Mouse (Mus musculus) lung, embryonic 14.5 days (tissue): ENCODE results near the gene Ncam2. TPM values are rescaled to one million over a fixed set of nuclear protein-coding genes. Genes with fewer than 3 reads are reported as not detected.
A peak's percentile ranks its signal among the peaks of the same experiment; 100 is the strongest.

Experiments
- ATAC-seq: fragments of 200-750 bp; cut with Nextera tagmentation; 2 replicates; pipeline ENCODE4 v1.8.0; 2017; ENCODE audit warnings: mild to moderate bottlenecking, moderate TSS enrichment, moderate library complexity; ENCODE audit not compliant: insufficient read depth
- DNase-seq: peaks from one replicate; pipeline ENCODE4 v3.0.0-alpha.2; 2015
- H3K27ac ChIP-seq: fragments of 300-500 bp; sonication (generic); 2 replicates; pipeline ENCODE4 v1.5.1; 2014; ENCODE audit warnings: low read depth, mild to moderate bottlenecking, moderate library complexity
- H3K27me3 ChIP-seq: fragments of 300-500 bp; sonication (generic); 2 replicates; pipeline ENCODE4 v1.6.1; 2014; ENCODE audit warnings: low read length, control low read depth; ENCODE audit not compliant: insufficient read depth
- H3K36me3 ChIP-seq: fragments of 300-500 bp; sonication (generic); 2 replicates; pipeline ENCODE4 v1.6.1; 2014; ENCODE audit warnings: control low read depth; ENCODE audit not compliant: insufficient read depth
- H3K4me1 ChIP-seq: fragments of 300-500 bp; sonication (generic); 2 replicates; pipeline ENCODE4 v1.6.1; 2014; ENCODE audit warnings: antibody characterized with exemption, control low read depth; ENCODE audit not compliant: insufficient read depth
- H3K4me2 ChIP-seq: fragments of 300-500 bp; sonication (generic); 2 replicates; pipeline ENCODE4 v1.6.1; 2014; ENCODE audit warnings: mild to moderate bottlenecking
- H3K4me3 ChIP-seq: fragments of 300-500 bp; sonication (generic); 2 replicates; pipeline ENCODE4 v1.5.1; 2014; ENCODE audit warnings: low read depth, low read length
- H3K9ac ChIP-seq: fragments of 300-500 bp; sonication (generic); 2 replicates; pipeline ENCODE4 v1.6.1; 2014
- H3K9me3 ChIP-seq: fragments of 300-500 bp; sonication (generic); 2 replicates; pipeline ENCODE4 v1.6.1; 2016; ENCODE audit warnings: low read depth, low read length, control low read depth
- CTCF ChIP-seq: IDR thresholded peaks from 2 replicates; pipeline ENCODE4 v1.5.1; 2016; ENCODE audit warnings: antibody characterized with exemption, low read depth
- WGBS: fragments of 180-500 bp; shearing (Covaris S2); extraction: QIAGEN DNeasy Blood & Tissue Kit; methylation state at CpG from one replicate; pipeline ENCODE4 v1.1.7; 2014; 5-methylcytosine and 5-hydroxymethylcytosine counted together
- polyA plus RNA-seq: library from polyadenylated mRNA; unstranded; fragments of >200 nt; fragmentation: Nextera tagmentation; extraction: Ambion mirVana; gene quantifications from 2 replicates; pipeline ENCODE4 v1.2.1, GENCODE M21; 2014

The Ncam2 gene
- polyA plus RNA-seq, 1 experiment from 2014 or later: 0.07 TPM

DNA sequence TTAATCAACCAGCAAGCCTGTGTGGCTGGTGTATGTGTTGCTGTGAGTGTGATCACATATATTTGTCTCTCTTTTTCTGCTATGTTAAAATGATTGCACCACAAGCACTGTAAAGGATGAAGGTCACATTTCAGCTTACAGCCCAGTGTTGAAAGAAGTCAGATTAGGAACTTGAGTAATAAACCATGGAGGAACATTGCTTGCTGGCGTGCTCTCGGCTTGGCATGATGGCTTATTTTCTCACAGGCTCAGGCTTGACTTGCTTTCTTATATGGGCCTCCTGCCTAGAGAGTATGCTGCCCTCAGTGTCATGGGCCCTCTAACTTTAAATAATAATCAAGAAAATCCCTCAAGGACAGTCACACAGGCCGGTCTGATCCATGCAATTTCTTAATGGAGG lies 449.8 kb downstream of the Ncam2 start:
- no peaks in the 10 kb centered on the region for H3K36me3 ChIP-seq
- no peak overlapping the region for H3K9ac ChIP-seq
- no peak for ATAC-seq
- H3K27ac ChIP-seq: no peak overlapping the region
- no peaks in the 10 kb centered on the region for H3K27me3 ChIP-seq
- no peaks in the 10 kb centered on the region for H3K9me3 ChIP-seq
- no peak for DNase-seq
- no peak overlapping the region for H3K4me2 ChIP-seq
- H3K4me1 ChIP-seq: no peaks in the 10 kb centered on the region
- 74% methylated on average over 3 of the region's 3 CpGs for WGBS
- H3K4me3 ChIP-seq: no peak overlapping the region
- no peak for TF ChIP-seq CTCF

DNA sequence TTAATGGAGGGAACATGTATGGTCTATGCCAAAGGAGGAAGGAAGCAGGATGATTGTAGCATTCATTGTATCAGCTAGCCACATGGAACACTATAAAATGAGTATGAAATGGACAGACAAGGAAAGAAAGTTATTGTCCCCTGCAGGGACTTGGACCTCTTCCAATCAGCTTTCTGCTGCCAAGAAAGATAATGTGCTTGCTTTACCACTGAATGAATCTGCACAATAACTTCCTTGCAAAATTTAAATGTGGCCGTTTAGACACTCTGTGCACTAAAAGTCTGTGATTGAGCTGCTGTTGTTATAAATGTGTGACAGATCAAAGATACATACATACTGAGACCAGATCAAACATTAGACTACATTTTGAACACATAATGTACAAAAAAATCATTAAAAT lies 451.1 kb downstream of the Ncam2 start:
- H3K4me2 ChIP-seq: no peak overlapping the region
- no peak for TF ChIP-seq CTCF
- no peak overlapping the region for H3K27ac ChIP-seq
- H3K9ac ChIP-seq: no peak overlapping the region
- H3K4me3 ChIP-seq: no peak overlapping the region
- peak; percentile 24; the same call in 1 of the 2 replicates for ATAC-seq
- peak; percentile 83 for DNase-seq
- 23% methylated on average over 1 of the region's 1 CpGs for WGBS
- H3K9me3 ChIP-seq: no peaks in the 10 kb centered on the region
- no peaks in the 10 kb centered on the region for H3K4me1 ChIP-seq
- H3K36me3 ChIP-seq: no peaks in the 10 kb centered on the region
- no peaks in the 10 kb centered on the region for H3K27me3 ChIP-seq

DNA sequence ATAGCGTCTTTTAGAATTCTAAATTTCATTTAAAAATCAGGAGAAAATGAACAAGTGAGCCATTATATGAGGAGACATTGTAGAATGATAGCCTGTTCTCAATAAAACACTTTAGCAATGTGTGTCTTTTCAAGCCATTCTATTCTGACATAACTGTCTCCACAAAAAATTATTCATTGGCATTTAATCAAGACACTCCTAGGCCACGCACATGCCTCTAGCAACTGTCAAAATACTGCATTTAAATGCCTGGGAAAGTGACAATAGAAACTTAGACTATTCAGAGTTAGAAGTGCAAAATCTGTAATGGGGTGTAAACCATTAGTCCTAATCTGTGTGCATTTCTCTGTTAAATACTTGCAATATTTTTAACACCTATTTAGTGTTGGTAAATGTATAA lies 456.1 kb downstream of the Ncam2 start:
- no peak for TF ChIP-seq CTCF
- Histone ChIP-seq H3K9ac (no peak overlapping the region), H3K27ac (no peak overlapping the region), H3K4me3 (no peak overlapping the region), H3K27me3 (no peaks in the 10 kb centered on the region), H3K4me1 (no peaks in the 10 kb centered on the region), H3K36me3 (no peaks in the 10 kb centered on the region), H3K9me3 (no peaks in the 10 kb centered on the region), H3K4me2 (no peak overlapping the region)
- 78% methylated on average over 2 of the region's 2 CpGs for WGBS
- DNase-seq (no peak), ATAC-seq (no peak)

DNA sequence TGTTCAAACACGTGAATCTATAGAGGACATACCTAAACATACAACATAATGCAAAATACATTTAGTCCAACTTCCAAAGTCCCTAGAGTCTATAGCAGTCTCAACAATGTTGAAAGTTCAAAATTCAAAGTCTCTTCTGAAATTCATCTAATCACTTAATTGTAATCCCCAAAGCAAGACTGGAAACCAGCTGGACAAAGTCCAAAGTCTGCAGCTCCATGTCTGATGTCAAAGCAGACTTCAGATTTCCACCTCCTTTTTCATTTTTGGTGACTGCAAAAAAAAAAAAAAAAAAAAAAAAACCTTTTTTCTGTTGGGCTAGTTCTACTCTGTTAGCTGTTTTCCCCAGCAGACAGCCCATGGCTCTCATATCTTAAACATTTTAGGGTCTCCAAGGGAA lies 473.4 kb downstream of the Ncam2 start:
- H3K4me3 ChIP-seq: no peak overlapping the region
- no peaks in the 10 kb centered on the region for H3K36me3 ChIP-seq
- no peak for ATAC-seq
- H3K4me2 ChIP-seq: no peak overlapping the region
- WGBS: 70% methylated on average over 1 of the region's 1 CpGs
- TF ChIP-seq CTCF: no peak
- H3K27ac ChIP-seq: no peak overlapping the region
- no peaks in the 10 kb centered on the region for H3K9me3 ChIP-seq
- H3K9ac ChIP-seq: no peak overlapping the region
- DNase-seq: no peak
- H3K4me1 ChIP-seq: no peaks in the 10 kb centered on the region
- no peaks in the 10 kb centered on the region for H3K27me3 ChIP-seq

DNA sequence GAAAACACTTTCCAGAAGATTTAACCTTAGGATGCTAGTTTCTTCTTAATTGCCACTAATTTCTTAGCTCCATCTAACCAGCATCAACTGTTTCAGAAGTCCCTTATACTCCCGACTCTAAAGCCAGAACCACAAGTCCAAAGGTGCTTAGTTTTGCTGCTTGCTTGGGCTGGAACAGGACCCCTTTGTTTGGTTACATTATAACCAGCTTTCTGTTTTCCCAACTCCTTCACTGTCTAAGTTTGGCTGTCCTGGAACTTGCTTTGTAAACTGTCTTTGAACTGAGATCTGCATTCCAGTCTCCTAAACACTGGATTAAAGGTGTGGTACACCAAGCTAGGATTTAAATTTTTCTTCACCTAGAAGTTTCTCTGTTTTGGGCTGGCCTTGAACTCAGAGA lies 475.0 kb downstream of the Ncam2 start:
- no peak overlapping the region for H3K9ac ChIP-seq
- H3K27me3 ChIP-seq: no peaks in the 10 kb centered on the region
- H3K4me2 ChIP-seq: no peak overlapping the region
- no peaks in the 10 kb centered on the region for H3K9me3 ChIP-seq
- ATAC-seq: no peak
- 70% methylated on average over 1 of the region's 1 CpGs for WGBS
- no peak for TF ChIP-seq CTCF
- H3K27ac ChIP-seq: no peak overlapping the region
- no peaks in the 10 kb centered on the region for H3K36me3 ChIP-seq
- no peak overlapping the region for H3K4me3 ChIP-seq
- no peak for DNase-seq
- H3K4me1 ChIP-seq: no peaks in the 10 kb centered on the region
